Mouse (Mus musculus): Measurements from ENCODE around the gene Zfp810. TPM values are rescaled to one million over a fixed set of nuclear protein-coding genes. Genes with fewer than 3 reads are reported as not detected.
A peak's percentile ranks its signal among the peaks of the same experiment; 100 is the strongest.
"Not testable (repeated sequence)": the region's sequence is repeated elsewhere in the genome, so short reads cannot be mapped to it uniquely, and the experiment has no call there.

Gene Zfp810
- 1 to 10 TPM; 4.2 to 5.2 TPM for total RNA-seq (2021)
- long read RNA-seq, experiment 1, partial matches to known transcripts, result 0 of 7 reads
- long read RNA-seq, experiment 1, other reads (novel, unspliced or antisense), result 5 of 7 reads
- long read RNA-seq, experiment 2, partial matches to known transcripts, result 0 of 11 reads
- long read RNA-seq, experiment 2, other reads (novel, unspliced or antisense), result 6 of 11 reads

DNA sequence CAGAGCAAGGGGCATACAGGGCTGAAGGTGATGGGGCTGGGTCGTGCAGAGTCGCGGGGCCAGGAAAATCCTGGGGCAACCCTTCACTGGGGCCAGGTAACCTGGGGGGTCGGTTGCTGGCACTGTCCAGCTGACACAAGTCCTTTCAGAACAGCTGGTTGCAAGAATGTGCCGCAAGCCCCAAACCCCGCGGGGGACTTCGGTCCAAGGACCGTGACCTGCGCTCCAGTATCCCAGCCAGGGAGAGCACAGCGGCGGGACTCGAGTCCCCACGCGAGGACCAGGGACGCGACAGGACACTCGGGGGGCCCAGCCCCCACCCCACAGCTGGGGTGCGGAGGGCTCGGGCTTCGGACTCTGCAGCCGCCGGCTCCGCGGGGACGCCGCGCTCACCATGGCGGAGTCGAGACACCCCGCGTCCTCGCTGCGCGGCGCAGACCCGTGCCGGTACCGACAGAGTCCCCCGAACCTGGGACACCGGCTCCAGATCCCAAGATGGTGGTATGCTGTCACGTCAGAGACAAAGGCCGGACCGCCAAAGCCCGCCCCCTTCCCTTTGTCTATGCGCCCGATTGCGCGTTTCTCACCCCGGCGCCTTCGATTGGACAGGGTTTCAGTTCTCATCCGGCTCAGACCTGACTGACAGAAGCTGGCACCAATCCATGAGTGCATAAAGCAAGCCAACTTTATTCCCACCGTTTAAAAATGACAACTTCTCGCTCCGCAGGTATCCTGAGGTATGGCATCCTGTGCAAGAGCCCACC lies at the start of gene Zfp810:
Zfp810 (minus strand) TSS at position 493 of the 764 bp plus-strand sequence.
- peak; percentile 66 to 85 for DNase-seq (ENCODE audit: low spot score in 2 of 2)

DNA sequence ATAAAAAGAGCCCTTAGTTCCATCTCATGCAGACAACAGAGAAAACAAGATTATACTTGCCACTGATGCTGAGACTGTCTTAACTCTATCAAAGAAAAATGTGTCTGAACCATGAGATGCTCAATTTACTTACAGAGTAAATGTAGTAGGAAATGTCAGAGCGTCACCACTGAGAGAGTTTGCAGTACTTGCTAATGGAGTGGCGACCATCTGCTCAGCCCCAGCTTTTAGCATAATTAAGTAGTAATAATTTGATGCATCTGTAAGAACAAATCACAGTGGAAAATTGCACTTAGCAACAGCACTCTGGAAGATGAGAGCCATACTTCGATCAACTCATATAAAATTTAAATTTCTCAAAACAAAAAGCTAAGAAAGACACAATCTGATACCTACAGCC lies 48.5 kb upstream of the Zfp810 start:
- DNase-seq (ENCODE audit: low spot score in 2 of 2), result no peak

- no peak for DNase-seq (ENCODE audit: low spot score in 2 of 2)
These were observed 46.5 kb upstream of the Zfp810 start for GRCm38 (mm10) chr9:22353901-22354300.

DNA sequence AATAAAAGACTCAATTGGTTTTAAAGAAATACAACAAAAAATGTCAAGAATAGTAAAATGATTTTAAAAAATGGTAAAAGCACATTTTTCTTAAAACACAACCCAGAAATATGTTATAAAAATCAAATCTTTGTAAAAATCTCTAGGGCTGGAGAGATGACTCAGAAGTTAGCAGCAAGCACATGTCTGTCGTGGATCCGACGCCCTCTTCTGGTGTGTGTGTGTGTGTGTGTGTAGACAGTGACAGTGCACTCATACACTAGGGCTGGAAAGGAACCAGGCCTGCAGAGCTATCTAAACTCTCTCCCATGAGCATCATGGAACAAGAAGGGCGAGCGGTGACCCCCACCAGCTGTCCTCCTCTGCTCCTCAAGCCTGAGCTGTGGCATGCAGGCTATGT lies 46.0 kb upstream of the Zfp810 start:
- DNase-seq (ENCODE audit: low spot score in 2 of 2), result no peak

DNA sequence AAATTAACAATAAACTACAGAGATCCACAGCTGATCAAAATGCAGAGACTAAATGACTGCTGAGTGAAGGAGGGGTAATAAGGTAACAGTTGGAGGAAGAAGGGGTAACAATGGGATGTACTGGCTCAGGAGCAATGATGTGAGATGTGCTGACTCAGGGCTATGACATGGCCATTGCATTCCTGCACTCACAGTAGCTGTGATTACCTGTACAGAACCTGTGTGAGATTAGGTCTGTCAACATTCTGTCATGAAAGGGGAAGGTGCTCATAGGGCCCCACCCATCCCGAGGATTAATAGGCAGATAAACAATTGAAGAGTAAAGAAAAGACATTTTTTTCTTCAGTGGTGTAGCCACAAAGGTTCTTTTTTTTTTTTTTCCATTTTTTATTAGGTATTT lies 32.9 kb upstream of the Zfp810 start:
- no peak for DNase-seq (ENCODE audit: low spot score in 2 of 2)

GRCm38 (mm10) chr9:22337217-22337616 lies 29.8 kb upstream of the Zfp810 start:
- DNase-seq (ENCODE audit: low spot score in 2 of 2), result no peak

DNA sequence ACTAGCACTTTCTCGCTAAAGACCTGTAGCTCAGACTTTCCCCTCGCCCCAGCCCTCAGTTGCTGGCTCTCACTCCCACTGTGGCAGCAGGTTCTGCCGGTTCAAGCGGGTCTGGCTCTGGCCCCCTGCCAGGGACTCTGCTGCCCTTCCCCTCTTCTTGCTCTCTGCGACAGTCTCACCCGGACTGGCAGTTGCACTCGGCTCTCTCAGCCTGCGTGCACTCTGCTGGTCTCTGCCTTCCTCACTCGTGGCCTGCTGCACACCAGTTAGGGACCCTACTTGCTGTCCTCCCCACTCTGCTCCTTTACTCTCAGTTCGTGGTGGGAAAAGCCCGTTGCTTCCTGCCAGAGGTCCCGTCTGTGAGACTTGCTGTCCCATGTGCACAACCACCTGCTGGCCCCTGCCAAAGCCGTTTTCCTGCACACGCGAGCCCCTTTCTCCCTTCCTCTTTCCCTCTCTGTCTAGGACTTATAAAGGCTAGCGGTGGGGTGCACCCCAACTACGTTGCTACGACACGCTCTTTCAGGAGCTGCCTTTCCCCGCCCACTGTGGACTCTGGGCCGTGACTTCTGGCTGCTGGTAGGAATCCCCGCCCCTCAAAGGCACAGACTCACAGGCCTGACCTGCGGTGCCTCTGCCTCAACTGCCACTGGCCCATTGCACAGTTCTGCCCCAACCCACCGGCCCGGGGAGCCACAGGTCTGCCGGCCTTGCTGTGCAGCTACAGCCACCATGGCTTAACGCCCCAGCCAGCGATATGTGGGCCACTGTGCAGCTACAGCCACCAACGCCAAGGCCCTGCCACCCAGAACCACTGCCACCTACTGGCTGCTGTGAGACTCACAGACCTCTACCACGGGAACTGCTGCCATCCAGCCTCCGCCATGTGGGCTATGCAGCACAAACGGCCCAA lies 20.3 kb upstream of the Zfp810 start:
- DNase-seq (ENCODE audit: low spot score in 2 of 2), result peak; percentile 67 to 87

DNA sequence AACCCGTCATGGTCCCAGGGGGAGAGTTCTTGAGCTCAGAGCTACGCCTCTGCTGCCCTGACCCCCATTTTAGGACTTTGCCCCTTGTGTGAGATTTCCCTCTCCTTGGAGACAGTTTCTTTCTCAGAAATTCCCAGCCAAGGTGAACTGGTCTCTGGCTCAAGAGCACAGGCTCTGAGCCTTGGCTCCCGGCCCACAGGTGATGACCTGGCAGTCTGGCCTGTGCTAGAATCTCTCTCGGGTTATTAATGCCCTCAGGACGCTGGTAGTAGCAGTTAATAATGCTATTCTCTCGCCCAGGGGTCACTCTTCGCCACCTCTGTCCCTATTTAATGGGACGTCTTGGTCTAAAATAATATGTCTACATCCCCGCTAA lies 19.6 kb upstream of the Zfp810 start:
- peak in 1 of 2 experiments; percentile 15 for DNase-seq (ENCODE audit: low spot score in 2 of 2)

DNA sequence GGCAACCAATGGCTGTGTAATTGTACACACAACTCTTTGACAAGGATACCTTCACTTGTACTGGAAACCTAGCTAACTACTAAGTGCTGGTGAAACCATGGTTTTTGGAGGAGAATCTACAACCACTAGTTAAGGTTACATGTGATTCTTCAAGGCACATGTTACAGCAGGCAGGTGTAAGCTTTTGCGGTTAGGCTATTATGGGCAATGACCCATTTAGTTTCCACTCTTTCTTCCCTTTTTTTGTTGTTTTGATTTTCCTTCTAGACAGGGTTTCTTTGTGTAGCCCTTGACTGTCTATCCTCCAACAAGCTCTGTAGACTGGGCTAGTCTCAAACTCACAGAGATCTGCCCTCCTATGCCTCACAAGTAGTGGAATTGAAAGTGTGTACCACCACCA lies 17.1 kb upstream of the Zfp810 start:
- DNase-seq (ENCODE audit: low spot score in 2 of 2), result no peak

DNA sequence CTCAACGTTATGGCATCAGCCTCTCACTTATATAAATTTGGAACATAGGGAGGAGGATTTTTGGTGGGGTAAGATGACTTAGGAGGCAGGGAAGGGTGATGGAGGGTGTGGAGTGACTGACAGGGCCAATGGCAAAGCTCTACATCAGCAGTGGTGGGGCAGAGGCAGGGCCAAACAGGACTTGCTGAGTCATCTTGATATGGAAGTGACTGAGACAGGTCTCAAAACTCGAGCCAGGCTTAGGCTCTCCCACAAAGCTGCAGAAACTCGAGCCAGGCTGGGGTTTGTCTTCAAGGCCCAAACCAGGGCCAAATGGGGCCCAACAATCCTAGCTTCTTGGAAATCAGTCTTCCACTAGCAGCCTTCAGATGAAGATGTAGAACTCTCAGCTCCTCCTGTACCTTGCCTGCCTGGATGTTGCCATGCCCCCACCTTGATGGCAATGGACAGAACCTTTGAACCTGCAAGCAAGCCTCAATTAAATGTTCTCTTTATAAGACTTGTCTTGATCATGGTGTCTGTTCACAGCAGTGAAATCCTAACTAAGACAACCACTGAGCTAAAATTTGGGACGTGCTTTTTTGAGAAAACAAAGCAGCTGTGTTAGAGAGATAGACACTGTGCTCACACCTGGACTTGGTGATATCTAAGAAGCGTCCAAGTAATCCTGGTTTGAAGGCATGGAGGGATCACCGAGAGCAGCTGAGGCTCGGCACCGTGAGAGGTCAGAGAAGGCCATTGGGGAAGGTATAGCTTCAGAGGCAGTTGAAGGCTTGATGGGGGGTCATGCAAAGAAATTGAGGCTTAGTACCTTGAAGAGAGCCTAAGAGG lies 15.1 kb upstream of the Zfp810 start:
- DNase-seq (ENCODE audit: low spot score in 2 of 2), result no peak

GRCm38 (mm10) chr9:22319109-22319508 lies 11.7 kb upstream of the Zfp810 start:
- DNase-seq (ENCODE audit: low spot score in 2 of 2), result no peak

DNA sequence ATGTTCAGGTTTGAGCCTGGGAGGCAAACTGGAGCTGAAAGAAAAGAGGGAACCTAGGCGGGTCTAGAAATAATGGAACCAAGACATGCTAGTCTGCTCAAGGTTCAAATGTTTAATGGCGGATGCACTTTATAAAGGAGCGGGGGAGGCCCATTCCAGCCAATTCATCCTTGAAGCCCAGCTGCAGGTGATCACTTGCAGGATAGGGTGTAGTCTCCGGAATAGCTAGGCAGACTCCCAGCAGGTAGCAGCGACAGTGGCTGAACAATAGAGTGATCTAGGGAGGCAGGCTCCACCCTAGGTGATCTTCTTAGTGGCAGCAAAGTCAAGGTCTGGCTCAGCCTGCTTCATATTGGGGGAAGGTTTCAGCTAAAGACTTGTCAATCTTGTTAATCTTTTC lies 8.6 kb upstream of the Zfp810 start:
- not testable (repeated sequence) for DNase-seq (ENCODE audit: low spot score in 2 of 2)

DNA sequence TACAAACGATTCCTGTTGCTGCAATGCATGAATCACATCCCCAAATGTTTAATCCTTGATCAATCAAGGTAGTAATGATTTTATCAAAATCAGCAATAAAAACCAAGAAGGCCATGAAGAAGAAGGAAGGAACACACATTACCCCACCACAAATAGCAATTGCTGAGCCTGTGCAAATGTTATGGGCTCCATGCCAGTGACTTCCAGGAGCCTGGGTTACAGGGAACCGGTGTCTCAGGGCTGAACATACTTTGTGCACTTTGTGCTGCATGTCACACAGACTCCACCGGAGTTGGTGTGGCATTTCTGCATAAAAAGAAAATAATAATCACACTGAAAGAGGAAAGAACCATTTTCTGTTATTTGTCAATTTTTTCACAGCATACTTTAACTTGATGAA lies 6.6 kb upstream of the Zfp810 start:
- no peak for DNase-seq (ENCODE audit: low spot score in 2 of 2)

- DNase-seq (ENCODE audit: low spot score in 2 of 2), result no peak
These were observed 5.8 kb upstream of the Zfp810 start for GRCm38 (mm10) chr9:22313218-22313617.

DNA sequence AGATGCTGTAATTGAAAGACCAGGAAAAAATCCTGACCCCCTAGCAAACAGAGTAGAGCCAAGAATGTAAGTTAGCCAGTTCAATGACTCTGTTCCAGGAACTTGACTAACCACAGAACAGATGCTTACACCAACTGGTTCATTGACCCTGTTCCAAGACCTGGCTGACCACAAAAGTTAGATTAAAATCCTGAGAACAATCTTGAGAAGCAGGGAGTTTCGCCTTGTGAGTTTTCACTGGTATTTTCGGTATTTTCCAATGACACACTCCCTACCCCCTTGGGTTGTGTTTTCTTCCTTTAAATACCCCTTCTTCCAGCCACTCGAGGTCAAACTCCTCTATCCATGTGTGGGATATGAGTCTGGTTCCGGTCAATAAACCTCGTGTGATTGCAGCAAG lies 2.2 kb upstream of the Zfp810 start:
- no peak for DNase-seq (ENCODE audit: low spot score in 2 of 2)

DNA sequence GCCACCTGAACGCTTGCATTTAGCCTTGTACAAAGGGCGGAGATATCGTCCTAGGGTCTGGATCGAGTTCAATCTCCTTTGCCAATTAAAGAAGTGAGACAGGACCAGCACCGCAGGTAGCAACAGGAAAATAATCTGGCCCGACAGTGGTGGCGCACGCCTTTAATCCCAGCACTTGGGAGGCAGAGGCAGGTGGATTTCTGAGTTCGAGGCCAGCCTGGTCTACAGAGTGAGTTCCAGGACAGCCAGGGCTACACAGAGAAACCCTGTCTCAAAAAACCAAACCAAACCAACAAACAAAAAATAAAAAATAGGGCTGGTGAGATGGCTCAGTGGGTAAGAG lies 443 bp upstream of the Zfp810 start:
- DNase-seq (ENCODE audit: low spot score in 2 of 2), result not testable (repeated sequence)

GRCm38 (mm10) chr9:22306726-22307125 lies 722 bp downstream of the Zfp810 start:
- no peak for DNase-seq (ENCODE audit: low spot score in 2 of 2)

DNA sequence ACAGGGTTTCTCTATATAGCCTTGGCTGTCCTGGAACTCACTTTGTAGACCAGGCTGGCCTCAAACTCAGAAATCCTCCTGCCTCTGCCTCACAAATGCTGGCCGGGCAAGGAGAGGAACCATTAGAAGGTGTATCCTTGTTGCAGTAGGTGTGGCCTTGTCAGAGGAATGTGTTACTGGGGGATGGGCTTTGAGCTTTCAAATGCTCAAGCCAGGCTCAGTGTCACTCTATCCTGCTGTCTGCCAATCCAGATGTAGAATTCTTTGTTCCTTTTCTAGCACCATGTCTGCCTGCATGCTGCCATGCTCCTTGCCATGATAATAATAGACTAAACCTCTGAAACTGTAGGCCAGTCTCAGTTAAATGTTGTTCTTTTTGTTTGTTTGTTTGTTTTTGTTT lies 5.2 kb downstream of the Zfp810 start:
- no peak for DNase-seq (ENCODE audit: low spot score in 2 of 2)

DNA sequence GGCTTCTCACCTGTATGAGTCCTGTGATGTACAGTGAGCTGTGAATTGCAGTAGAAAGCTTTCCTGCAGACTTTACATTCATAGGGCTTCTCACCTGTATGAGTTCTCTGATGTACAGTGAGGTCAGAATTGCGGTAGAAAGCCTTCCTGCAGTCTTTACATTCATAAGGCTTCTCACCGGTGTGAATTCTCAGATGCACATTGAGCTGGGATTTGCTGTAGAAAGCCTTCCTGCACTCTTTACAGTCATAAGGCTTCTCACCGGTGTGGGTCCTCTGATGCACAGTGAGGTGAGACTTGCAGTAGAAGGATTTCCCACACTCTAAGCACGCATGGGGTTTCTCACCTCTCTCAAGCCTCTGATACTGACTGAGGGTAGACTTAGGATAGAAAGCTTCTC lies 28.7 kb downstream of the Zfp810 start:
- no peak for DNase-seq (ENCODE audit: low spot score in 2 of 2)

GRCm38 (mm10) chr9:22268886-22269285 lies 38.6 kb downstream of the Zfp810 start:
- DNase-seq (ENCODE audit: low spot score in 2 of 2), result no peak

- no peak for DNase-seq (ENCODE audit: low spot score in 2 of 2)
These were observed 44.8 kb downstream of the Zfp810 start for GRCm38 (mm10) chr9:22262611-22263010.

Data from gastrocnemius, postnatal 4 days (tissue).